Mouse (Mus musculus): ENCODE data around the gene Sergef. TPM values are rescaled to one million over a fixed set of nuclear protein-coding genes. Genes with fewer than 3 reads are reported as not detected.

The Sergef gene
- polyA plus RNA-seq, 1 experiment from 2014 or later, result 18.5 TPM

- no peak overlapping the region for H3K27ac ChIP-seq (replicated peaks)
- H3K36me3 ChIP-seq, result no peaks in the 10 kb centered on the region
- H3K4me1 ChIP-seq, result no peaks in the 10 kb centered on the region
- H3K4me2 ChIP-seq (replicated peaks), result no peak overlapping the region
- no peaks in the 10 kb centered on the region for H3K9me3 ChIP-seq
- H3K9ac ChIP-seq (replicated peaks), result no peak overlapping the region
- WGBS, result 71% methylated on average over 6 of the region's 6 CpGs
- ATAC-seq (ENCODE audit: low FRiP score, low read depth), result no peak
- no peak overlapping the region for H3K4me3 ChIP-seq
- H3K27me3 ChIP-seq, result no peaks in the 10 kb centered on the region
Observed at GRCm38 (mm10) chr7:46479793-46480192, 159.8 kb downstream of the Sergef start.

- no peaks in the 10 kb centered on the region for H3K9me3 ChIP-seq
- no peaks in the 10 kb centered on the region for H3K27me3 ChIP-seq
- no peak for ATAC-seq (ENCODE audit: low FRiP score, low read depth)
- H3K4me1 ChIP-seq, result 0 out of 2 replicates have a peak, but pooled peaks cover 6% of the 10 kb centered on the region
- no peak overlapping the region for H3K4me2 ChIP-seq (replicated peaks)
- H3K36me3 ChIP-seq, result no peaks in the 10 kb centered on the region
- H3K4me3 ChIP-seq, result no peak overlapping the region
- 92% methylated on average over 3 of the region's 3 CpGs for WGBS
- H3K9ac ChIP-seq (replicated peaks), result no peak overlapping the region
- no peak overlapping the region for H3K27ac ChIP-seq (replicated peaks)
Observed at GRCm38 (mm10) chr7:46477456-46477855, 162.2 kb downstream of the Sergef start.

GRCm38 (mm10) chr7:46475464-46475863 lies 164.1 kb downstream of the Sergef start:
- ATAC-seq (ENCODE audit: low FRiP score, low read depth), result no peak
- Histone ChIP-seq H3K27me3 (no peaks in the 10 kb centered on the region), H3K9me3 (no peaks in the 10 kb centered on the region), H3K27ac (replicated peaks) (no peak overlapping the region), H3K4me2 (replicated peaks) (no peak overlapping the region), H3K9ac (replicated peaks) (no peak overlapping the region), H3K36me3 (no peaks in the 10 kb centered on the region), H3K4me1 (0 out of 2 replicates have a peak, but pooled peaks cover 6% of the 10 kb centered on the region), H3K4me3 (no peak overlapping the region)
- 92% methylated on average over 5 of the region's 5 CpGs for WGBS

- Histone ChIP-seq H3K4me3 (no peak overlapping the region), H3K27me3 (no peaks in the 10 kb centered on the region), H3K4me1 (0 out of 2 replicates have a peak, but pooled peaks cover 6% of the 10 kb centered on the region), H3K36me3 (no peaks in the 10 kb centered on the region), H3K27ac (replicated peaks) (no peak overlapping the region), H3K4me2 (replicated peaks) (no peak overlapping the region), H3K9me3 (no peaks in the 10 kb centered on the region), H3K9ac (replicated peaks) (no peak overlapping the region)
- WGBS, result 21% methylated on average over 9 of the region's 9 CpGs
- ATAC-seq (ENCODE audit: low FRiP score, low read depth), result no peak
Observed at GRCm38 (mm10) chr7:46473141-46473540, 166.5 kb downstream of the Sergef start.

- 0 out of 2 replicates have a peak, but pooled peaks cover 6% of the 10 kb centered on the region for H3K4me1 ChIP-seq
- no peaks in the 10 kb centered on the region for H3K9me3 ChIP-seq
- no peak overlapping the region for H3K4me3 ChIP-seq
- no peaks in the 10 kb centered on the region for H3K27me3 ChIP-seq
- no peak overlapping the region for H3K9ac ChIP-seq (replicated peaks)
- 73% methylated on average over 7 of the region's 7 CpGs for WGBS
- H3K36me3 ChIP-seq, result no peaks in the 10 kb centered on the region
- ATAC-seq (ENCODE audit: low FRiP score, low read depth), result no peak
- no peak overlapping the region for H3K27ac ChIP-seq (replicated peaks)
- H3K4me2 ChIP-seq (replicated peaks), result no peak overlapping the region
Observed at GRCm38 (mm10) chr7:46471054-46471737, 168.4 kb downstream of the Sergef start.

- Histone ChIP-seq H3K9me3 (no peaks in the 10 kb centered on the region), H3K4me3 (no peak overlapping the region), H3K4me2 (replicated peaks) (no peak overlapping the region), H3K9ac (replicated peaks) (no peak overlapping the region), H3K27ac (replicated peaks) (no peak overlapping the region), H3K36me3 (no peaks in the 10 kb centered on the region), H3K4me1 (0 out of 2 replicates have a peak, but pooled peaks cover 6% of the 10 kb centered on the region), H3K27me3 (no peaks in the 10 kb centered on the region)
- no peak for ATAC-seq (ENCODE audit: low FRiP score, low read depth)
- WGBS, result 92% methylated on average over 3 of the region's 3 CpGs
Observed at GRCm38 (mm10) chr7:46469542-46469941, 170.1 kb downstream of the Sergef start.

- Histone ChIP-seq H3K27ac (replicated peaks) (no peak overlapping the region), H3K4me3 (no peak overlapping the region), H3K9me3 (no peaks in the 10 kb centered on the region), H3K4me2 (replicated peaks) (no peak overlapping the region), H3K4me1 (no peaks in the 10 kb centered on the region), H3K9ac (replicated peaks) (no peak overlapping the region), H3K36me3 (no peaks in the 10 kb centered on the region), H3K27me3 (no peaks in the 10 kb centered on the region)
- WGBS, result 74% methylated on average over 7 of the region's 7 CpGs
- no peak for ATAC-seq (ENCODE audit: low FRiP score, low read depth)
Observed at GRCm38 (mm10) chr7:46466422-46466981, 173.1 kb downstream of the Sergef start.

GRCm38 (mm10) chr7:46463136-46463535 lies 176.5 kb downstream of the Sergef start:
- ATAC-seq (ENCODE audit: low FRiP score, low read depth), result no peak
- 88% methylated on average over 8 of the region's 8 CpGs for WGBS
- 0 out of 2 replicates have a peak, but pooled peaks cover 3% of the 10 kb centered on the region for H3K9me3 ChIP-seq
- peaks cover 7% of the 10 kb centered on the region for H3K4me1 ChIP-seq
- H3K27ac ChIP-seq (replicated peaks), result no peak overlapping the region
- H3K4me3 ChIP-seq, result no peak overlapping the region
- H3K27me3 ChIP-seq, result no peaks in the 10 kb centered on the region
- H3K36me3 ChIP-seq, result no peaks in the 10 kb centered on the region
- H3K9ac ChIP-seq (replicated peaks), result no peak overlapping the region
- H3K4me2 ChIP-seq (replicated peaks), result no peak overlapping the region

GRCm38 (mm10) chr7:46462287-46462686 lies 177.3 kb downstream of the Sergef start:
- H3K4me3 ChIP-seq, result no peak overlapping the region
- ATAC-seq (ENCODE audit: low FRiP score, low read depth), result no peak
- H3K27ac ChIP-seq (replicated peaks), result no peak overlapping the region
- H3K4me2 ChIP-seq (replicated peaks), result no peak overlapping the region
- 0 out of 2 replicates have a peak, but pooled peaks cover 3% of the 10 kb centered on the region for H3K9me3 ChIP-seq
- no peak overlapping the region for H3K9ac ChIP-seq (replicated peaks)
- peaks cover 7% of the 10 kb centered on the region for H3K4me1 ChIP-seq
- H3K36me3 ChIP-seq, result no peaks in the 10 kb centered on the region
- H3K27me3 ChIP-seq, result no peaks in the 10 kb centered on the region
- WGBS, result 70% methylated on average over 8 of the region's 8 CpGs

GRCm38 (mm10) chr7:46459605-46460245 lies 179.9 kb downstream of the Sergef start:
- no peak for ATAC-seq (ENCODE audit: low FRiP score, low read depth)

GRCm38 (mm10) chr7:46459200-46459599 lies 180.4 kb downstream of the Sergef start:
- Histone ChIP-seq H3K27me3 (no peaks in the 10 kb centered on the region), H3K36me3 (no peaks in the 10 kb centered on the region), H3K27ac (replicated peaks) (peak overlapping the region; percentile 32; the same call in 1 of the 2 replicates), H3K9ac (replicated peaks) (no peak overlapping the region), H3K4me2 (replicated peaks) (no peak overlapping the region), H3K4me3 (no peak overlapping the region), H3K4me1 (peaks cover 12% of the 10 kb centered on the region), H3K9me3 (0 out of 2 replicates have a peak, but pooled peaks cover 3% of the 10 kb centered on the region)
- WGBS, result 85% methylated on average over 2 of the region's 2 CpGs
- peak; percentile 18; the same call in 1 of the 2 replicates for ATAC-seq (ENCODE audit: low FRiP score, low read depth)

More at GRCm38 (mm10) chr7:46459605-46460245, 179.9 kb downstream of the Sergef start:
- Histone ChIP-seq H3K27me3 (no peaks in the 10 kb centered on the region), H3K27ac (replicated peaks) (peak overlapping the region; percentile 32; the same call in 1 of the 2 replicates), H3K36me3 (no peaks in the 10 kb centered on the region), H3K4me3 (no peak overlapping the region), H3K9ac (replicated peaks) (no peak overlapping the region), H3K4me1 (peaks cover 7% of the 10 kb centered on the region), H3K4me2 (replicated peaks) (no peak overlapping the region), H3K9me3 (0 out of 2 replicates have a peak, but pooled peaks cover 3% of the 10 kb centered on the region)
- WGBS, result 70% methylated on average over 9 of the region's 9 CpGs

GRCm38 (mm10) chr7:46457889-46458288 lies 181.7 kb downstream of the Sergef start:
- H3K9me3 ChIP-seq, result 0 out of 2 replicates have a peak, but pooled peaks cover 3% of the 10 kb centered on the region
- no peak overlapping the region for H3K27ac ChIP-seq (replicated peaks)
- 84% methylated on average over 3 of the region's 3 CpGs for WGBS
- ATAC-seq (ENCODE audit: low FRiP score, low read depth), result no peak
- H3K4me3 ChIP-seq, result no peak overlapping the region
- peaks cover 23% of the 10 kb centered on the region for H3K4me1 ChIP-seq
- H3K4me2 ChIP-seq (replicated peaks), result no peak overlapping the region
- 0 out of 2 replicates have a peak, but pooled peaks cover 1% of the 10 kb centered on the region for H3K27me3 ChIP-seq
- no peak overlapping the region for H3K9ac ChIP-seq (replicated peaks)
- no peaks in the 10 kb centered on the region for H3K36me3 ChIP-seq

Measured in midbrain, embryonic 12.5 days (tissue).